Mouse (Mus musculus) heart, adult 2 months (tissue): ENCODE data around the gene Srsf7.

ENCODE experiments used
- CTCF ChIP-seq: fragments of 200-600 bp; IDR thresholded peaks from 2 replicates; pipeline ENCODE4 v1.8.1; 2022; ENCODE audit warnings: antibody characterized with exemption, mild to moderate bottlenecking, moderate library complexity
- EP300 ChIP-seq: fragments of 200-500 bp; IDR thresholded peaks from 2 replicates; pipeline ENCODE4 v1.6.1; 2011; ENCODE audit warnings: low read depth, low read length, control low read depth; ENCODE audit not compliant: insufficient read depth
- POLR2A ChIP-seq: fragments of 200-500 bp; IDR thresholded peaks from 2 replicates; pipeline ENCODE4 v1.6.1; 2011; ENCODE audit warnings: mild to moderate bottlenecking, low read depth, low read length, control low read depth; ENCODE audit not compliant: insufficient read depth

GRCm38 (mm10) chr17:80233844-80234243, 26.7 kb upstream of the Srsf7 start:
- TF ChIP-seq CTCF: no peak
- no peak for TF ChIP-seq EP300
- no peak for TF ChIP-seq POLR2A
